Mouse (Mus musculus): Measurements from ENCODE around the gene Trim16. TPM values are rescaled to one million over a fixed set of nuclear protein-coding genes. Genes with fewer than 3 reads are reported as not detected.

Trim16 gene
- total RNA-seq, 2 experiments from 2014 or later, result 1.4 to 1.6 TPM

- H3K27ac ChIP-seq, result no peak overlapping the region
- H3K4me3 ChIP-seq, result no peak overlapping the region
- DNase-seq (ENCODE audit: low spot score in 2 of 2), result no peak
- TF ChIP-seq CTCF (conservative IDR thresholded peaks at IDR 0.05), result no peak
Measured at GRCm38 (mm10) chr11:62819059-62819686, 858 bp upstream of the Trim16 start.

GRCm38 (mm10) chr11:62820661-62821437 is 818 bp downstream of the Trim16 start:
- Histone ChIP-seq H3K4me3 (peak overlapping the region; percentile 44), H3K27ac (peak overlapping the region; percentile 55; the same call in 1 of the 2 replicates)
- DNase-seq (ENCODE audit: low spot score in 2 of 2), result no peak
- TF ChIP-seq CTCF (conservative IDR thresholded peaks at IDR 0.05), result no peak

GRCm38 (mm10) chr11:62821893-62822292 is 1.9 kb downstream of the Trim16 start:
- H3K27ac ChIP-seq, result peak overlapping the region; percentile 60
- DNase-seq (ENCODE audit: low spot score in 2 of 2), result no peak
- H3K4me3 ChIP-seq, result peak overlapping the region; percentile 25; the same call in 1 of the 2 replicates
- no peak for TF ChIP-seq CTCF (conservative IDR thresholded peaks at IDR 0.05)

- TF ChIP-seq CTCF (conservative IDR thresholded peaks at IDR 0.05), result no peak
- no peak overlapping the region for H3K27ac ChIP-seq
- no peak overlapping the region for H3K4me3 ChIP-seq
- no peak for DNase-seq (ENCODE audit: low spot score in 2 of 2)
Measured at GRCm38 (mm10) chr11:62824211-62824610, 4.2 kb downstream of the Trim16 start.

- no peak for DNase-seq (ENCODE audit: low spot score in 2 of 2)
- TF ChIP-seq CTCF (conservative IDR thresholded peaks at IDR 0.05), result no peak
- Histone ChIP-seq H3K4me3 (no peak overlapping the region), H3K27ac (no peak overlapping the region)
Measured at GRCm38 (mm10) chr11:62825222-62826105, 5.4 kb downstream of the Trim16 start.

- DNase-seq (ENCODE audit: low spot score in 2 of 2), result no peak
- Histone ChIP-seq H3K27ac (no peak overlapping the region), H3K4me3 (no peak overlapping the region)
- TF ChIP-seq CTCF (conservative IDR thresholded peaks at IDR 0.05), result no peak
Measured at GRCm38 (mm10) chr11:62826106-62826733, 6.2 kb downstream of the Trim16 start.

GRCm38 (mm10) chr11:62827135-62827534 is 7.1 kb downstream of the Trim16 start:
- Histone ChIP-seq H3K27ac (no peak overlapping the region), H3K4me3 (no peak overlapping the region)
- no peak for TF ChIP-seq CTCF (conservative IDR thresholded peaks at IDR 0.05)
- DNase-seq (ENCODE audit: low spot score in 2 of 2), result no peak

GRCm38 (mm10) chr11:62827911-62828310 is 7.9 kb downstream of the Trim16 start:
- no peak for TF ChIP-seq CTCF (conservative IDR thresholded peaks at IDR 0.05)
- no peak for DNase-seq (ENCODE audit: low spot score in 2 of 2)
- Histone ChIP-seq H3K4me3 (no peak overlapping the region), H3K27ac (no peak overlapping the region)

GRCm38 (mm10) chr11:62830387-62830786 is 10.4 kb downstream of the Trim16 start:
- no peak for TF ChIP-seq CTCF (conservative IDR thresholded peaks at IDR 0.05)
- H3K27ac ChIP-seq, result no peak overlapping the region
- no peak overlapping the region for H3K4me3 ChIP-seq
- no peak for DNase-seq (ENCODE audit: low spot score in 2 of 2)

- H3K27ac ChIP-seq, result no peak overlapping the region
- DNase-seq (ENCODE audit: low spot score in 2 of 2), result no peak
- no peak for TF ChIP-seq CTCF (conservative IDR thresholded peaks at IDR 0.05)
- H3K4me3 ChIP-seq, result no peak overlapping the region
Measured at GRCm38 (mm10) chr11:62831906-62832305, 11.9 kb downstream of the Trim16 start.

- H3K4me3 ChIP-seq, result no peak overlapping the region
- no peak overlapping the region for H3K27ac ChIP-seq
- TF ChIP-seq CTCF (conservative IDR thresholded peaks at IDR 0.05), result no peak
- no peak for DNase-seq (ENCODE audit: low spot score in 2 of 2)
Measured at GRCm38 (mm10) chr11:62844562-62844961, 24.5 kb downstream of the Trim16 start.

- no peak for TF ChIP-seq CTCF (conservative IDR thresholded peaks at IDR 0.05)
- Histone ChIP-seq H3K27ac (no peak overlapping the region), H3K4me3 (no peak overlapping the region)
- DNase-seq (ENCODE audit: low spot score in 2 of 2), result no peak
Measured at GRCm38 (mm10) chr11:62845730-62846129, 25.7 kb downstream of the Trim16 start.
